Mouse (Mus musculus): ENCODE results near the gene Gm21704. TPM values are rescaled to one million over a fixed set of nuclear protein-coding genes. Genes with fewer than 3 reads are reported as not detected.
"Not testable (repeated sequence)": the region's sequence is repeated elsewhere in the genome, so short reads cannot be mapped to it uniquely, and the experiment has no call there.

Gm21704 gene
- not detected in 2 replicates for polyA plus RNA-seq (2015; fragmentation: Nextera tagmentation; extraction: Ambion mirVana)

DNA sequence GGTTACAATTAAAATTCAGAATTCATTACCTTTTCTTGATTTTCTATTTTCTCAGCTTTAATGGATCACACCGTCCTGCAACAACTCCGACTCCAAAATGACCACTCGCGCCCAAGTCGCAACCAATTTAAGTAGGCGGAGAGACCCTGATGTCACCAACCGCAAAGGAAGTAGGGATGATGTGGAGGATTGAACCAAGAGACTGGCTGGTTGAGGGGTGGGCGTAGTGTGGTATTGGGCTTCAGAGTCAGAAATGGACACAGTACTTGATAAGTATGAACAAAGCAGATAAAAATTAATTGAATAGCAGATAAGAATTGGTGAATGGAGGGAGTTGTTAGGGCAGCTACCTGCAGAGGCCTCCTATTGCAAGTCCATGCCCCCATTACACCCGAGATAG lies at the start of gene Gm21704, which contains the start of gene Gm21708:
TSS of gene Gm21704 (minus strand) at position 101 of the 400 bp plus-strand sequence.
TSS of gene Gm21708 (minus strand) at position 101 of the 400 bp plus-strand sequence.
- H3K36me3 ChIP-seq; H3K4me2 ChIP-seq (replicated peaks); H3K4me1 ChIP-seq; H3K9ac ChIP-seq (replicated peaks); H3K4me3 ChIP-seq; H3K9me3 ChIP-seq; H3K27me3 ChIP-seq; ATAC-seq (replicated peaks); H3K27ac ChIP-seq (replicated peaks): not testable (repeated sequence)
- no CpG with 5 or more reads among the region's 9 CpGs for WGBS

DNA sequence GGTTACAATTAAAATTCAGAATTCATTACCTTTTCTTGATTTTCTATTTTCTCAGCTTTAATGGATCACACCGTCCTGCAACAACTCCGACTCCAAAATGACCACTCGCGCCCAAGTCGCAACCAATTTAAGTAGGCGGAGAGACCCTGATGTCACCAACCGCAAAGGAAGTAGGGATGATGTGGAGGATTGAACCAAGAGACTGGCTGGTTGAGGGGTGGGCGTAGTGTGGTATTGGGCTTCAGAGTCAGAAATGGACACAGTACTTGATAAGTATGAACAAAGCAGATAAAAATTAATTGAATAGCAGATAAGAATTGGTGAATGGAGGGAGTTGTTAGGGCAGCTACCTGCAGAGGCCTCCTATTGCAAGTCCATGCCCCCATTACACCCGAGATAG lies 64.7 kb downstream of the Gm21704 start, which contains the start of gene Gm21693:
TSS of gene Gm21693 (minus strand) at position 101 of the 400 bp plus-strand sequence.
- H3K27me3 ChIP-seq; H3K9ac ChIP-seq (replicated peaks); H3K4me1 ChIP-seq; H3K9me3 ChIP-seq; H3K27ac ChIP-seq (replicated peaks); H3K36me3 ChIP-seq; H3K4me2 ChIP-seq (replicated peaks); ATAC-seq (replicated peaks); H3K4me3 ChIP-seq: not testable (repeated sequence)
- no CpG with 5 or more reads among the region's 9 CpGs for WGBS

DNA sequence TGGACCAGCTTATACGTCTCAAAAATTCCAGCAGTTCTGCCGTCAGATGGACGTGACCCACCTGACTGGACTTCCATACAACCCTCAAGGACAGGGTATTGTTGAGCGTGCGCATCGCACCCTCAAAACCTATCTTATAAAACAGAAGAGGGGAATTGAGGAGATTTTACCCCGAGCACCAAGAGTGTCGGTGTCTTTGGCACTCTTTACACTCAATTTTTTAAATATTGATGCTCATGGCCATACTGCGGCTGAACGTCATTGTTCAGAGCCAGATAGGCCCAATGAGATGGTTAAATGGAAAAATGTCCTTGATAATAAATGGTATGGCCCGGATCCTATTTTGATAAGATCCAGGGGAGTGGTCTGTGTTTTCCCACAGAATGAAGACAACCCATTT lies 69.3 kb downstream of the Gm21704 start:
- 100% methylated on average over 1 of the region's 11 CpGs for WGBS
- H3K4me1 ChIP-seq; H3K4me3 ChIP-seq; H3K9ac ChIP-seq (replicated peaks); H3K27ac ChIP-seq (replicated peaks); H3K9me3 ChIP-seq; ATAC-seq (replicated peaks); H3K36me3 ChIP-seq; H3K27me3 ChIP-seq; H3K4me2 ChIP-seq (replicated peaks): not testable (repeated sequence)

Other genes starting within 250 kb of the Gm21704 start
- gene Gm21677, start 103.7 kb downstream of the Gm21704 start, polyA plus RNA-seq (2015; fragmentation: Nextera tagmentation; extraction: Ambion mirVana) = not detected in 2 replicates
- not detected in 2 replicates for gene Gm21693, start 64.8 kb downstream of the Gm21704 start, polyA plus RNA-seq (2015; fragmentation: Nextera tagmentation; extraction: Ambion mirVana)
- not detected in 2 replicates for gene Gm21708, start within 50 bp of the Gm21704 start, polyA plus RNA-seq (2015; fragmentation: Nextera tagmentation; extraction: Ambion mirVana)

Data from forebrain, embryonic 15.5 days (tissue).